Comparison of ENCODE assay signal across 18 mouse cellular contexts in genomic region chr6:83483776-83484175, GRCm38 (mm10). TPM values are rescaled to one million over a fixed set of nuclear protein-coding genes. Genes with fewer than 3 reads are reported as not detected.
"Had no signal": no experiment of that assay in that cellular context is flagged by ENCODE, and none has a peak within 500 bp of the region (broad histone marks: within the 10 kb centered on the region; RNA-seq: fewer than 3 reads in every experiment).

No protein-coding gene starts in this region.

- H3K27ac ChIP-seq: liver, embryonic 14.5 days; midbrain, embryonic 13.5 days; midbrain, embryonic 15.5 days; neural tube, embryonic 12.5 days had no signal

- H3K27me3 ChIP-seq: midbrain, embryonic 13.5 days; midbrain, embryonic 15.5 days; neural tube, embryonic 12.5 days had no signal

- H3K4me3 ChIP-seq: midbrain, embryonic 13.5 days; midbrain, embryonic 15.5 days; neural tube, embryonic 12.5 days had no signal

- ATAC-seq: midbrain, embryonic 13.5 days; midbrain, embryonic 15.5 days had no signal

- DNase-seq: lung, adult 18-20 months; lung, embryonic 14.5 days; lung, postnatal 10 days; lung, postnatal 4 days; right cerebral cortex, adult 18-20 months; right cerebral cortex, postnatal 25 days; right cerebral cortex, postnatal 4 days; spleen, adult 18-20 months; thymus, adult 18-20 months; thymus, postnatal 14 days; thymus, postnatal 36 days had no signal

- H3K4me1 ChIP-seq: midbrain, embryonic 13.5 days; midbrain, embryonic 15.5 days; neural tube, embryonic 12.5 days had no signal

- H3K9me3 ChIP-seq: midbrain, embryonic 13.5 days; midbrain, embryonic 15.5 days; neural tube, embryonic 12.5 days had no signal

RNA-seq across cellular contexts. Expression of gene Actg2, which starts 52.3 kb away (rescaled TPM):
- total RNA-seq: megakaryocyte progenitor cell, adult 5-6 weeks; monocyte, adult 5-6 weeks; neutrophil, adult 5-6 weeks had no signal
